Mouse (Mus musculus) regulatory T cell (primary cell): ENCODE measurements around the gene Il12rb2.

Experiments used
- in situ Hi-C: fragments of 300-600 bp; cut with MboI, MseI; formaldehyde crosslinking; loops from one replicate; pipeline ENCODE4 v1.15.1; 2025; ENCODE audit warnings: high pct_unique_total_duplicates

Il12rb2 gene

GRCm38 (mm10) chr6:67375982-67376391 lies at the start of gene Il12rb2:
TSS of gene Il12rb2 (minus strand) at chr6:67376188.
- in situ Hi-C loops, result no loop called here

- in situ Hi-C loops, result no loop called here
Observed at GRCm38 (mm10) chr6:67421761-67422160, 45.8 kb upstream of the Il12rb2 start.

GRCm38 (mm10) chr6:67416557-67416956 lies 40.6 kb upstream of the Il12rb2 start:
- in situ Hi-C loops, result no loop called here

- in situ Hi-C loops, result no loop called here
Observed at GRCm38 (mm10) chr6:67415276-67415675, 39.3 kb upstream of the Il12rb2 start.

GRCm38 (mm10) chr6:67413378-67413777 lies 37.4 kb upstream of the Il12rb2 start:
- in situ Hi-C loops, result no loop called here

- in situ Hi-C loops, result no loop called here
Observed at GRCm38 (mm10) chr6:67405281-67405682, 29.3 kb upstream of the Il12rb2 start.

- in situ Hi-C loops, result no loop called here
Observed at GRCm38 (mm10) chr6:67399551-67399950, 23.6 kb upstream of the Il12rb2 start.

GRCm38 (mm10) chr6:67365785-67366184 lies 10.2 kb downstream of the Il12rb2 start:
- in situ Hi-C loops, result no loop called here

- in situ Hi-C loops, result loop anchor here (5.0 kb wide), 1 partner anchor 41 kb away; no protein-coding TSS in a partner anchor
Observed at GRCm38 (mm10) chr6:67348065-67348464, 27.9 kb downstream of the Il12rb2 start.

- in situ Hi-C loops, result no loop called here
Observed at GRCm38 (mm10) chr6:67339494-67339893, 36.5 kb downstream of the Il12rb2 start.

GRCm38 (mm10) chr6:67337943-67338342 lies 38.0 kb downstream of the Il12rb2 start:
- in situ Hi-C loops, result no loop called here

GRCm38 (mm10) chr6:67323788-67324187 lies 52.2 kb downstream of the Il12rb2 start:
- in situ Hi-C loops, result loop anchor here (10.0 kb wide), 2 partner anchors 471 to 989 kb away; no protein-coding TSS in a partner anchor

- in situ Hi-C loops, result no loop called here
Observed at GRCm38 (mm10) chr6:67318451-67318850, 57.5 kb downstream of the Il12rb2 start.

- in situ Hi-C loops, result no loop called here
Observed at GRCm38 (mm10) chr6:67317827-67318338, 58.1 kb downstream of the Il12rb2 start.

- in situ Hi-C loops, result no loop called here
Observed at GRCm38 (mm10) chr6:67317068-67317467, 58.9 kb downstream of the Il12rb2 start.

GRCm38 (mm10) chr6:67314697-67315096 lies 61.3 kb downstream of the Il12rb2 start:
- in situ Hi-C loops, result no loop called here

- in situ Hi-C loops, result loop anchor here (5.0 kb wide), 1 partner anchor 38 kb away; no protein-coding TSS in a partner anchor
Observed at GRCm38 (mm10) chr6:67309752-67310151, 66.2 kb downstream of the Il12rb2 start.

- in situ Hi-C loops, result loop anchor here (5.0 kb wide), 1 partner anchor 38 kb away; no protein-coding TSS in a partner anchor
Observed at GRCm38 (mm10) chr6:67308994-67309393, 67.0 kb downstream of the Il12rb2 start.

GRCm38 (mm10) chr6:67303210-67303609 lies 72.8 kb downstream of the Il12rb2 start:
- in situ Hi-C loops, result no loop called here

- in situ Hi-C loops, result no loop called here
Observed at GRCm38 (mm10) chr6:67302471-67302870, 73.5 kb downstream of the Il12rb2 start.

- in situ Hi-C loops, result no loop called here
Observed at GRCm38 (mm10) chr6:67301230-67301629, 74.8 kb downstream of the Il12rb2 start.

GRCm38 (mm10) chr6:67300710-67301163 lies 75.3 kb downstream of the Il12rb2 start:
- in situ Hi-C loops, result no loop called here

- in situ Hi-C loops, result no loop called here
Observed at GRCm38 (mm10) chr6:67300300-67300699, 75.7 kb downstream of the Il12rb2 start.

- in situ Hi-C loops, result no loop called here
Observed at GRCm38 (mm10) chr6:67298742-67299141, 77.2 kb downstream of the Il12rb2 start.
